Mouse (Mus musculus) layer of hippocampus, adult 9-11 months (tissue): ENCODE results near the gene Tra2a.
"Not testable (repeated sequence)": the region's sequence is repeated elsewhere in the genome, so short reads cannot be mapped to it uniquely, and the experiment has no call there.

Experiments
- DNase-seq: peaks from one replicate; pipeline ENCODE4 v3.0.0; 2022

Gene Tra2a

GRCm38 (mm10) chr6:49263847-49264243 is at the start of gene Tra2a:
Tra2a (minus strand) TSS chr6:49264033.
- peak; percentile 95 for DNase-seq

- DNase-seq, result no peak
Measured at GRCm38 (mm10) chr6:49298286-49298685, 34.5 kb upstream of the Tra2a start.

- DNase-seq, result peak; percentile 11
Measured at GRCm38 (mm10) chr6:49282122-49282521, 18.3 kb upstream of the Tra2a start.

- DNase-seq, result no peak
Measured at GRCm38 (mm10) chr6:49280942-49281341, 17.1 kb upstream of the Tra2a start.

GRCm38 (mm10) chr6:49275296-49275695 is 11.5 kb upstream of the Tra2a start:
- DNase-seq, result no peak

- no peak for DNase-seq
Measured at GRCm38 (mm10) chr6:49274416-49275091, 10.7 kb upstream of the Tra2a start.

GRCm38 (mm10) chr6:49273934-49274333 is 10.1 kb upstream of the Tra2a start:
- DNase-seq, result no peak

- no peak for DNase-seq
Measured at GRCm38 (mm10) chr6:49272863-49273262, 9.0 kb upstream of the Tra2a start.

- DNase-seq, result no peak
Measured at GRCm38 (mm10) chr6:49271815-49272214, 8.0 kb upstream of the Tra2a start.

GRCm38 (mm10) chr6:49269923-49270322 is 6.1 kb upstream of the Tra2a start:
- no peak for DNase-seq

- peak; percentile 55 for DNase-seq
Measured at GRCm38 (mm10) chr6:49269200-49269599, 5.4 kb upstream of the Tra2a start.

- no peak for DNase-seq
Measured at GRCm38 (mm10) chr6:49267686-49268085, 3.9 kb upstream of the Tra2a start.

GRCm38 (mm10) chr6:49265207-49265606 is 1.4 kb upstream of the Tra2a start:
- DNase-seq, result not testable (repeated sequence)

GRCm38 (mm10) chr6:49264446-49264845 is 613 bp upstream of the Tra2a start:
- not testable (repeated sequence) for DNase-seq

- peak; percentile 30 for DNase-seq
Measured at GRCm38 (mm10) chr6:49263081-49263846, 569 bp downstream of the Tra2a start.

- no peak for DNase-seq
Measured at GRCm38 (mm10) chr6:49262421-49262820, 1.4 kb downstream of the Tra2a start.

GRCm38 (mm10) chr6:49259711-49260110 is 4.1 kb downstream of the Tra2a start:
- DNase-seq, result no peak

- no peak for DNase-seq
Measured at GRCm38 (mm10) chr6:49257880-49258279, 6.0 kb downstream of the Tra2a start.

- no peak for DNase-seq
Measured at GRCm38 (mm10) chr6:49252207-49252606, 11.6 kb downstream of the Tra2a start.

- DNase-seq, result no peak
Measured at GRCm38 (mm10) chr6:49251199-49251598, 12.6 kb downstream of the Tra2a start.

- DNase-seq, result no peak
Measured at GRCm38 (mm10) chr6:49247246-49247645, 16.6 kb downstream of the Tra2a start.

- DNase-seq, result no peak
Measured at GRCm38 (mm10) chr6:49242331-49242730, 21.5 kb downstream of the Tra2a start.

- DNase-seq, result no peak
Measured at GRCm38 (mm10) chr6:49241562-49241961, 22.3 kb downstream of the Tra2a start.

- peak; percentile 98 for DNase-seq
Measured at GRCm38 (mm10) chr6:49236331-49236730, 27.5 kb downstream of the Tra2a start.
